Mouse (Mus musculus) liver, embryonic 14.5 days (tissue): ENCODE results near the gene Fam181b. TPM values are rescaled to one million over a fixed set of nuclear protein-coding genes. Genes with fewer than 3 reads are reported as not detected.

ENCODE experiments used
- ATAC-seq: fragments of 200-750 bp; cut with Nextera tagmentation; 2 replicates; pipeline ENCODE4 v1.8.0; 2017; ENCODE audit warnings: moderate number of reproducible peaks, mild to moderate bottlenecking, moderate library complexity; ENCODE audit not compliant: insufficient read depth
- DNase-seq, 3 experiments: peaks; one replicate each; pipeline ENCODE4 v3.0.0-alpha.2; 2012 to 2013; ENCODE audit warnings: low read depth in 3 of 3, low spot score in 3 of 3
- H3K27ac ChIP-seq: fragments of 300-500 bp; sonication (generic); 2 replicates; pipeline ENCODE4 v1.5.1; 2014; ENCODE audit warnings: moderate library complexity, mild to moderate bottlenecking, control low read depth, inconsistent platforms
- H3K27me3 ChIP-seq: fragments of 300-500 bp; sonication (generic); 2 replicates; pipeline ENCODE4 v1.6.1; 2014; ENCODE audit warnings: mild to moderate bottlenecking, low read length, moderate library complexity; ENCODE audit not compliant: control insufficient read depth, insufficient read depth
- H3K36me3 ChIP-seq: fragments of 300-500 bp; sonication (generic); replicated peaks from 2 replicates; pipeline ENCODE4 v1.6.1; 2014; ENCODE audit warnings: low read depth; ENCODE audit not compliant: control insufficient read depth, insufficient read depth
- H3K4me1 ChIP-seq, 2 experiments: fragments of 200-500 bp in 1 of 2; fragments of 300-500 bp in 1 of 2; sonication (generic) in 1 of 2; replicated peaks; 2 replicates each; pipeline ENCODE4 v1.6.1; 2012 to 2014; ENCODE audit warnings: antibody characterized with exemption in 1 of 2, inconsistent platforms in 1 of 2, low read length in 1 of 2; ENCODE audit not compliant: control insufficient read depth in 2 of 2, insufficient read depth in 2 of 2
- H3K4me2 ChIP-seq: fragments of 300-500 bp; sonication (generic); 2 replicates; pipeline ENCODE4 v1.6.1; 2014; ENCODE audit warnings: low read depth, mild to moderate bottlenecking, control low read depth, moderate library complexity
- H3K4me3 ChIP-seq, 2 experiments: fragments of 200-500 bp in 1 of 2; fragments of 300-500 bp in 1 of 2; sonication (generic) in 1 of 2; 2 replicates each; pipeline ENCODE4 v1.5.1; 2012 to 2014; ENCODE audit warnings: low read depth in 2 of 2, low read length in 2 of 2, mild to moderate bottlenecking in 2 of 2, control low read depth in 1 of 2, inconsistent platforms in 1 of 2, moderate library complexity in 1 of 2; ENCODE audit not compliant: insufficient read depth in 1 of 2
- H3K9ac ChIP-seq: fragments of 300-500 bp; sonication (generic); replicated peaks from 2 replicates; pipeline ENCODE4 v1.6.1; 2014; ENCODE audit warnings: mild to moderate bottlenecking, control low read depth, moderate library complexity
- H3K9me3 ChIP-seq: fragments of 300-500 bp; sonication (generic); 2 replicates; pipeline ENCODE4 v1.6.1; 2016; ENCODE audit warnings: low read length, mixed read lengths; ENCODE audit not compliant: control insufficient read depth
- CTCF ChIP-seq: IDR thresholded peaks from 2 replicates; pipeline ENCODE4 v1.5.1; 2016; ENCODE audit warnings: antibody characterized with exemption, low read depth, control low read depth
- EP300 ChIP-seq: IDR thresholded peaks from 2 replicates; pipeline ENCODE4 v1.6.1; 2016; ENCODE audit warnings: antibody characterized with exemption, low read depth
- WGBS: fragments of 180-500 bp; shearing (Covaris S2); extraction: QIAGEN DNeasy Blood & Tissue Kit; methylation state at CpG from one replicate; pipeline ENCODE4 v1.1.7; 2014; ENCODE audit not compliant: insufficient replicate concordance; 5-methylcytosine and 5-hydroxymethylcytosine counted together
- polyA plus RNA-seq, 2 experiments: library from polyadenylated mRNA; depleted of rRNA in 1 of 2; stranded (reverse) in 1 of 2; unstranded in 1 of 2; fragments of >200 nt; fragmentation: Nextera tagmentation in 1 of 2; extraction: Ambion mirVana in 1 of 2; gene quantifications; 2 replicates each; pipeline versions ENCODE4 v1.2.1 to v1.2.3; 2012 to 2014

Gene Fam181b
- polyA plus RNA-seq, 2 experiments: 0.06 TPM; not detected in 1

GRCm38 (mm10) chr7:93076435-93076960, 3.2 kb upstream of the Fam181b start:
- Histone ChIP-seq H3K9me3 (no peaks in the 10 kb centered on the region), H3K4me2 (no peak overlapping the region), H3K36me3 (no peaks in the 10 kb centered on the region), H3K27me3 (peaks cover 28% of the 10 kb centered on the region), H3K4me3 (no peak overlapping the region), H3K9ac (no peak overlapping the region), H3K27ac (no peak overlapping the region), H3K4me1 (no peaks in the 10 kb centered on the region)
- ATAC-seq: no peak
- TF ChIP-seq CTCF (no peak), EP300 (no peak)
- DNase-seq: no peak
- WGBS: 20% methylated on average over 6 of the region's 6 CpGs

- no peak for ATAC-seq
- no peaks in the 10 kb centered on the region for H3K36me3 ChIP-seq
These were observed 263 bp upstream of the Fam181b start for GRCm38 (mm10) chr7:93079420-93079784.

GRCm38 (mm10) chr7:93080731-93081430, 1.2 kb downstream of the Fam181b start:
- no peaks in the 10 kb centered on the region for H3K4me1 ChIP-seq
- DNase-seq: no peak
- no peak for TF ChIP-seq EP300
- TF ChIP-seq CTCF: no peak
- no peaks in the 10 kb centered on the region for H3K36me3 ChIP-seq
- H3K4me2 ChIP-seq: peak overlapping the region; percentile 59
- H3K4me3 ChIP-seq: peak overlapping the region; percentile 12 to 18
- H3K27me3 ChIP-seq: peaks cover 30% of the 10 kb centered on the region
- H3K9ac ChIP-seq: no peak overlapping the region
- H3K9me3 ChIP-seq: no peaks in the 10 kb centered on the region
- 1% methylated on average over 45 of the region's 45 CpGs for WGBS
- ATAC-seq: no peak
- H3K27ac ChIP-seq: no peak overlapping the region

More at GRCm38 (mm10) chr7:93079420-93079784, 263 bp upstream of the Fam181b start:
- 27% methylated on average over 7 of the region's 7 CpGs for WGBS
- Histone ChIP-seq H3K9me3 (no peaks in the 10 kb centered on the region), H3K27me3 (peaks cover 30% of the 10 kb centered on the region), H3K27ac (no peak overlapping the region), H3K9ac (no peak overlapping the region), H3K4me3 (peak overlapping the region in 1 of 2 experiments; percentile 18; a peak in 2 of 4 replicates), H3K4me2 (peak overlapping the region; percentile 59), H3K4me1 (no peaks in the 10 kb centered on the region)
- no peak for TF ChIP-seq EP300
- TF ChIP-seq CTCF: no peak
- no peak for DNase-seq

GRCm38 (mm10) chr7:93093371-93094058, 13.8 kb downstream of the Fam181b start:
- Histone ChIP-seq H3K36me3 (no peaks in the 10 kb centered on the region), H3K9me3 (no peaks in the 10 kb centered on the region), H3K4me2 (no peak overlapping the region), H3K9ac (no peak overlapping the region), H3K4me3 (no peak overlapping the region), H3K4me1 (no peaks in the 10 kb centered on the region), H3K27ac (no peak overlapping the region), H3K27me3 (no peaks in the 10 kb centered on the region)
- DNase-seq (no peak), ATAC-seq (peak; percentile 33; the same call in 1 of the 2 replicates)
- TF ChIP-seq CTCF: no peak
- TF ChIP-seq EP300: no peak
- 22% methylated on average over 11 of the region's 11 CpGs for WGBS

GRCm38 (mm10) chr7:93095511-93095910, 15.8 kb downstream of the Fam181b start:
- 15% methylated on average over 8 of the region's 8 CpGs for WGBS
- no peak for ATAC-seq
- H3K4me2 ChIP-seq: 0 out of 2 replicates have a peak overlapping the region, but pooled peaks have one; percentile 26

More at GRCm38 (mm10) chr7:93095511-93095910, 15.8 kb downstream of the Fam181b start:
- no peaks in the 10 kb centered on the region for H3K27me3 ChIP-seq
- TF ChIP-seq CTCF (peak; percentile 42; the same call in 1 of the 2 replicates), EP300 (no peak)
- H3K4me3 ChIP-seq: no peak overlapping the region; a peak in 1 of 4 replicates
- H3K27ac ChIP-seq: no peak overlapping the region
- no peak overlapping the region for H3K9ac ChIP-seq
- no peaks in the 10 kb centered on the region for H3K36me3 ChIP-seq
- no peaks in the 10 kb centered on the region for H3K9me3 ChIP-seq
- no peaks in the 10 kb centered on the region for H3K4me1 ChIP-seq
- DNase-seq: no peak
